Mouse (Mus musculus) urinary bladder, adult 18-20 months (tissue): ENCODE data around the gene Tmeff2.
A peak's percentile ranks its signal among the peaks of the same experiment; 100 is the strongest.
"Not testable (repeated sequence)": the region's sequence is repeated elsewhere in the genome, so short reads cannot be mapped to it uniquely, and the experiment has no call there.

Source experiments
- DNase-seq, 2 experiments: peaks; one replicate each; pipeline ENCODE4 v3.0.0; 2022; ENCODE audit warnings: low spot score in 2 of 2, mixed read lengths in 2 of 2

The Tmeff2 gene

DNA sequence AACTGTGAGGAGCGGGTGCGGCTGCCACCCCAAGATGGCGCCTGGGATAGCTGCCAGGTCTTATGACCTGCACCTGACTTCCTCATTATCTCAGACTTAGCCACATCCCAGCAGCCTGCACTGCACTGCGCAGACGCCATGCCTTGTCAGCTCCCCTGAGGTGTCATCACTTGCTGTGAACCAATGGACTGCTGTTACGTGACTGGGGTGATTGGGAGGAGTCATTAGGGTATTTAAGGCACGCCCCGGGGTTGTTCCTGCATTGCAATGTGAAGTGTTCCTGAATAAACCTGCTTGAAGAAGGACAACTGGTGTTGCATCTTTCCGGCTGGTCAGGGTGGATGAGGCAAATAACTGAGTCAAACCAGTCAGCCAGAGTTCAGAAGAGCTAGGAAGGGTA, at the start of gene Tmeff2:
Tmeff2 (plus strand) TSS at position 262 of the 400 bp plus-strand sequence.
- DNase-seq, result not testable (repeated sequence)

DNA sequence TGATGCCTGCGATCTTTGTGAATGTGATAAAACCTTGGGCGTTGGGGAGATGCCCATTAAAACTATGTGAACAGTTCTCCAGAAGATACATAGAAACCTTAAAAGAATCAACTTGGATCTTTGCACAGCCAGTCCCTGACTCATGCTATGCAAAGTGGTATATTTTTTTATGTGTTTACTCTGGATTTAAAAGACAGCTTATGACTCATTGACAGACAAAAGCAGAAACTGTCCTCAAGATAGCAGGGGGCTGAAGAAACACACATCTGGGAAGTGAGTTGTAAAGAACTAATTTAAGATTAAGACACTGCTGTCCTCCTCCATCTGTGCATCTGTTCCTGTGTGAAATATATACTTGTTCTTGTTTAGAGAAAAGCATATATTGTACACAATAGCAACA, 38.9 kb upstream of the Tmeff2 start:
- no peak for DNase-seq

DNA sequence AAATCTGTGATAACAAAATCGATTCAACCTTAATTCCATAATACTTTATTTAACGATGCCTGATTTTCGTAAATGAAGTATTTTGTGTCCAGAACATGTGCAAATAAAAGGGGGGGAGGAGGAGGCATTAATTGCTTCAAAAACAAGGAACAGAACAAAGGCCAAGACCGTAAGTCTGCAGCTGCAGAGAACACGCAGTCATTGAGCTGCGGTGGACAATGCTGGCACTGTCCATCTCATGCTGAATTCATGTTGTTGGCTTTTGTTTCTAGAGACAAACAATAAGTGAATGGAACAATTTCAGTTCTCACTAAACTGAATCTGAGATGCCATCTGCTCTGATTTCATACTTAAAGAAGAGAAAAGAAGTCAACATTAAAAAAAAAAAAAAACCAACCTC, 2.8 kb upstream of the Tmeff2 start:
- no peak for DNase-seq

DNA sequence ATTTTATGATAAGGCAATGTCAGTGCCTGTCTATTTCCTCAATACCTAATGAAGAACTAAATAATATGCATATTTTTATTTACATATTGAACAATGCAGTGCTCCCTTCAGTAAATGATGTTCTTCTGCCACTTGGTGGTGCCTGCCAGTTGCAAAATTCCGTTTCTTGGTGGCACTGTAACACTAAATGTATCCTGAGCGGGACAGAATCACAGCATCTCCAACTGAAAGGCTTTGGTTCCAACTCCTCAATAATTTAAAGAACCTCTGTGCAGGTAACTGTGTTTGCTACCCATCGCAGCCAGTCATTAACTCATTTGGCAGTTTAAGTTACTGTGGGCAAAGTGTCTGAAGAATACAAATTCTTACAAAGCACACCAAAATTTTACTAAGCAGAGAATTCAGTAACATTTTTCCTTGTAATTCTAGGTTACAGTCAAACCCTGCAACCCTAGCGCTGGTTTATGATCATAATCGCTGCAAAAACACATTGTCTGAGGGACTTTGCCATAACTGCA, 24.4 kb downstream of the Tmeff2 start:
- DNase-seq, result no peak

DNA sequence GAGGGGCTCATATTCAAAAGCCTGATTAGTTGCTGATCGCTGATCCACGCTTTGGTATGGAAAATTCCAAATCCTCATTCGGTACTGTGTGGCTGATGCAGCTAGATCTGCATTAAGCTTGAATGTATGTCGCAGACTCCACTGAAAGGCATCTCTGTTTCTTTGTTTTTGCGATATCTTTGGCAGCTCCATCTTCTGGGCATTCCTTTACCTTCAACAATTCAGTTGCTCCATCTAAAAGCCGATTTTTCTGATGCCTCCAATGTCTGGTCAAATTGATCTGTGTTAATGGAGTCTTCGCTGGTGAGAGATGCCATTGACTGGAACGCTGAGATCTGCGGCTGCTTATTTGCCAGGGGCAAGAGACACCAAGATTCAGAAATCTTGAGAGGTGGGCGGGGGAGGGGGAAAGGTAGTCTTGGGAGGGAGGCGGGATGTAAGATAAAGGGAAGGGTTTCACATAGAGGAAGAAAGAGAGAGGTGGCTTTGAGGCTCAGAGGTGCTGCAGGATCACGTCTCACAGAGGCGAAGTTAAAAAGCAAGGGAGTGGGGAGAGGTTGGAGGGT, 25.0 kb downstream of the Tmeff2 start:
- DNase-seq, result no peak

DNA sequence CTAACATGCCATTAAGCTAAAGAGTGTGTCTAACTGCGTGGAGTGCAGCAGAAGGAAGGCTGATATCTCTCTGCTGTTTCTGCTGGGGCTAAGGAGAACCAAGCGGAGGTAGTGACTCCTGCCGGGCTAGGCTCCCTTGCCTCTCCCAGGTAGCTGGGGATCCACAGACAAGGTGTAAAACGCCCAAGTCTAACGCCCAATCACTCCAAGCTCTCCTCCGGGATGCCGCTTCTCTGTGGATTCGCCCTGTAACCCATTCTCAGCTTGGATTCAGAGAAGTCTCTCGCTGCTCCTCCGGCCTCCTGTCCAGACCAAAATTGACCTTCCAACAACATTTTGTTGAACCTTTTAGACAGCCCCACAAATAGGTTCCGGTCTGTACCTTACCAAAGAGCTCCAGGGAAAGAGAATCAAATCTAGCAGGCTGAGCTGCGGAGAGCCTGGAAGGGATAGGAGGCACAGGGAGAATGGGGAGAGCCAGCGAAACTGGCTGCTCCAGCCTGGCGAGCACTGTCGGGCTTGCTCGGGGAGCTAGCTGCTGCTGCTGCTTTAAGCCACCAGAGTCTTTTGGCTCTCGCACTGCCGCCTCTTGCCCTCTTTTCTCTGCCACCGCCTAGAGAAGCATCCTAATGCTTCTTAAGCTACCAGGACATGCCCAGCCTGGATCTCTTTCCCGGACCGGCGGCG, 26.1 kb downstream of the Tmeff2 start:
- DNase-seq, result peak in 1 of 2 experiments; percentile 4

DNA sequence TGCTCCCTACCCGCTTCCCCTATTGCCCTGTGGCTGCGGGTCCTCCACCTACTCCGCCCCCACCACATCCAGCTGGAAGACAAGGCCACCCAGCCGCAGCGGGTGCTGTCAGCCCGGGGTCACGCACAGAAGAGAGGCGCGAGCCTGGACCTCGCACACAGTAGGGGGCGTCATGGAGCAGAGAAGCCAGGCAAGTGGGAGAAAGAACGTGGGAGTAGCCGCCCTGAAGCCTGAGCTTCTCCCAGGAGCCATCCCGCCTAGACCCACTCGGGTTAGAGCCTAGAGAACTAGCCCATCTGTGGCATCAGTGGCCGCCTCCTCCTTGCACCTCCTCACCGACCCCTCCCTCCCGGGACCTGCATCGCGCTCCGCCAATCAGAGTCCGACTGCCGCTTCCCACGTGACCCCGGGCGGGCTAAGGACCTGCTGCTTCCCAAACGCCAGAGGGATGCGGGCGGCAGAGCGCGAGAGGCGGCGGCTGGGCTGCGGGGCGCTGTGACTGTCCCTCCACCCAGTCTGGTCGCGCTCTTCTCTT, 26.7 kb downstream of the Tmeff2 start:
- DNase-seq, result peak; percentile 35 to 74

DNA sequence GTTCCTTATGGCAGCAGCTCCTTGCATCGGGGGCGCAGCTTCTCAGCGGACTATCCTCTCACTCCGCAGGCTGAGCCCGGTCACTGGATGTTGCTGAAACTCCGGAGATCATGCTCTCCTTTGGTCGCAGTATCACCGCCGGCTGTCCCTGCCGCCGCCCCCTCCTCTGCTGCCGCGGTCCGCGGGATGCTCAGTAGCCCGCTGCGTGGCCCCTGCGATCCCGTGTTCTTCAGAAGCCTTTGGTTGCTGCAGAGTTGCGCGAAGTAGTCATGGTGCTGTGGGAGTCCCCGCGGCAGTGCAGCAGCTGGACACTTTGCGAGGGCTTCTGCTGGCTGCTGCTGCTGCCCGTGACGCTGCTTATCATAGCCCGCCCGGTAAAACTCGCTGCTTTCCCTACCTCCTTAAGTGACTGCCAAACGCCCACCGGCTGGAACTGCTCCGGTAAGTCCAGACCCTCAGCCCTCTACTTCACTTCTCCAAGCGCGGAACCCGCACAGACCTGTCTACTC, 27.3 kb downstream of the Tmeff2 start:
- DNase-seq, result peak in 1 of 2 experiments; percentile 31

DNA sequence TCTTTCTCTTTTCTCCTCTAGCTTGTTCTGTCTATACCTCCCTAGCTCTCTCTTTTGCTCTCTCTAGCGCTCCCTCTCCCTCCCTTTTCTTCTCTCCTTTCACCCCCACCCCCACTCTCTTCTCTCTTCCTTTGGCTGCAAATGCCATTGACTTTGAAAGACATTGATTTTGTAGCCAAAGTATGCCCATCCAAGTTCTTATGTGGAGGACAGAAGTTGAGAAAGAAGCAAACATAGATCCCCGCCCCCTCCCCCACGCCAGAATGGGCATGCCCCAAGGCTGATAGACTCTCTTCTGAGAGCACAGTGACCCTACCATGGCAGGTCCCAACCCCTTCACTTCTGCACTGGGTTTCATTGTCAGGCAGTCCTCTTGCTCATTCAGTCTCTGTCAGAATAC, 28.3 kb downstream of the Tmeff2 start:
- DNase-seq, result no peak

DNA sequence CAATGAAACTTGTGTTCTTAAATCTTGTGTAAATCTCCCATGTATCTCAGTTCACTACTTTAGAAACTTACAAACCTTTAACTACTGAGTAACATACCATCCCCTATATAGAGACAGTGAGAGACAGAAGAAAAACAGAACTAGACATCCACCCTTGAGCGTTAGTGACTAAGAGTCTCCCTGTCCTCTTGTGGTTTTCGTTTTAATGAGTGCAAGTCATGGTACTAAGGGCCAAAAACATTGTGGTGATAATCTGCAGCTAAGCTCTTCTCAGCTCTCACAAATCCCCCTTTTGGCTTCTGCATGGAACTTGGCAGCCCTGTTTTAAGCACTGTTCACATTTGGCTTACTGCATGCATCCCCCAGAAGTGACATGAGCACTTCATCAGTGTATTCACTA, 34.6 kb downstream of the Tmeff2 start:
- no peak for DNase-seq

DNA sequence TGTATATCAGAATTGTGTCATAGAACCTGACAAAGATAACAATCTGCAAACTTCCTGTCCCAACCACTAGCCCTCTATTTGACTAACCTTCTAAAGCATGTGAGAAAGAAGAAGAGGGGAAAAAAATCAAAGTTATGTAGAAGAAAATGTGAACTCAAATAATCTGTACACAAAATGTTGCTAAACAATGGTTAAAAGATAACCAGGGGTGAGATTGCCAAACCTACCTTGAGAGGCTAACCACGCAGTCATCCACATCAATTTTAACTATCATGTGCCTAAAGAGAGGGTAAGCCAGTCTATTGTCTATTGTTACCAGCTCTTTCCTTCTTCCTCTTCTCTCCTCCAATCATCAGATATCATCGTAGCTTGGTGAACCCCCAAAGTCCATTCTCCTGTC, 35.0 kb downstream of the Tmeff2 start:
- no peak for DNase-seq

DNA sequence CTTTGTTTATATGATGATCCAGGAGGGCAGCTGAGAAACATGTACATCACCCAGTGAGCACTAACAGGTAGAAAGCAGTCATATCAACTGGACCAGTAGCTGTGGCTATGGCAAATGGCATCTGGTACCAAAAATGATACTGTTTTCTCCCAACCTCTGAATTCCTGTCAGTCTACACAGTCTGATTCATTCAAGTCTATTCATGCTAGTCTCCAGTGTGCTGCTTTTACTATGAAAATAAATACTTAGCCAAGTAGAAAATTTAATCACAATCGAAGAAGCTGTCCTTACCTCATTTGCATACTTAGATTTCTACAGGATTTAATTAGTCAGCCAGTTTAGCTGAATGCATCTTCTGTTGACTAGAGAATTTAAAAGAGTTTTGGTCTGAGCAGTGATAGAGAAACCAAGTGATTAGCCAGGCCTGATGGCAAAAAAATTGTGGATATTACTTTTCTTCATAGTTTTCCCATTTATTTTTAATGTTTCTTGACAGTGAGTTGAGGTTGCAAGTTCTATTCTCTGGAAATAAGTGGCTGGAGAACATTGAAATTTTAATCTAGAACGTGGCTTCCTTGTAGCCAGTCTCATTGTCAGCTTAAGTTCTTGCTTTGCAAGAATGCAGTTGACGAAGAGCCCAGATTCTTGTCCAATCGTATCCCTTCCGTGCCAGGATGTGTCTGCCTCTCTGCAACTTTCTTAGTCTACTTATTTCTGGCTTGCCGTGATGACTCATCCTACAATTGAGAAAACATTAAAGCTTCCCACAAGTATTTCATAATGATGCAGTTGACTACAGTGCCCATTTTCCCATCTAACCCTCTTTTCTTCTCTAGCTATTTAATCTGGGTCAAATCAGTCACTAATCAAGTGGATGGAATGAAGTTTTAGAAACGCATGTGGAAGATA, 39.9 kb downstream of the Tmeff2 start:
- peak in 1 of 2 experiments; percentile 10 for DNase-seq

DNA sequence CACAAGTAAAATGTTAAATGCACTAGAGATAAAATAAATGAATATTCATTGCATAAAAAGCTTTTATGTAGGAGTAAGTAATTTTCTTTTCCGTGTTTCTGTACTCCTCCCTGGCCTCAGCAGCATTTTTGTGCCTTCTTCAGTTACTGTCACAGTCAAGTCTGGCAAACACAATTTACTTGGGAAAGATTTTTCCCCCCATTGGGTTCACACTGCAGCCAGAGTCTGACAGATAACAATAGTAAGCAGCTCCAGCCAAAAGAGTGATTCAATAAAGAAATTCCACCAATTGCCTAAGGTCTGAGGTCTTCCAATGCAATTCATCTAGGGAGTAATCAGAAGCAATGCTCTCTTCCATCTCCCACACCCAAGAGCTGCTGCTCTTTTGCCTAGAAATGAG, 48.1 kb downstream of the Tmeff2 start:
- no peak for DNase-seq

DNA sequence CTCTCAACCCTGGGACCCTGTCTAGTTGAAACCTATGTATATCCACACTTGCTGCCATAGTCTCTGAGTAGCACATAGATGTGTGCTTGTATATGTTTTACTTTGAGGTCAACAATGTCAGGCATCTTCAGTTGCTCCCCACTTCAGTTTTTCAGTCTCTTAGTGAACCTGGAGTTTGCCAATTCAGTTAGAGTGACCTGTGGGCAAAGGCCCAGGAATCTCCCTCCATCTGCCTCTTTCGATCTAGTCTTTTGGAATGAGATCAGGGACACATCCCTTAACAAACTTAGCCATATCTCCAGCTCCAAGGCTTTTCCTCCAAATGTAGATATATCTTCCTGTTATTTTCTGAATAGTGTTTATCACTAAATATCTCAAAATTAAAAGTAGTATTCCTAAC, 58.4 kb downstream of the Tmeff2 start:
- DNase-seq, result no peak

DNA sequence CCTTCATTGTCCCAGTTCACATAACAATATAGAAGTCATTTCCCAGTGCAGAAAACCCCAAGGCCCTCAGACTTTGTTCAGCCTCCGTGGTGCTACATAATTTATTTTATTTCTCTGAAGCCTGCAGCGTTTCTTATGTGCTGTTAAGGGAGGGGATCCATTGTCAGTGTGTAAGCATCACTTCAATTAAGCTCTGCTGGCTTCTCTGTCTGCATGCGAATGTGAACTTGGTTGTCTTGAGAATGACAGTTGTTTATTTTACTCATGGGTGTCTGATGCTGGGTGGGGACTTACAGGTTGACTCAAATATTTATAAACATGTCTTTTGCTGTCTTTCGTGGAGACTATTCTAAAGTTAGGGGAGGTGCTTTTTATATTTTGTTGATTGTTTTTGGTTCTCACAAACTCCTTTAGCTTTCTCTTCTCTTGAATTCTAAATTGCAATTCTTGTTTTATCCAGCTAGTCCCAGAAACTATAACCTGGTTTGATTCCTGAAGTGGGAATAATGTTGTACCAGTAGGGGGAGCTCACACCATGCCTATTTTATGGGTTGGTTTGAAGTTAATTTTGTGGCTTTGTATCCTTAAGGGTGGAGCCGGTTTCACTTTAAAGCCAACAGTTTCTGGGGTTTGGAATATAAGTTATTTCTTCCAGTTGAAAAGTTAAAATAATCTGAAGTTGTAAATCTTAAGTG, 61.7 kb downstream of the Tmeff2 start:
- peak; percentile 16 to 39 for DNase-seq

DNA sequence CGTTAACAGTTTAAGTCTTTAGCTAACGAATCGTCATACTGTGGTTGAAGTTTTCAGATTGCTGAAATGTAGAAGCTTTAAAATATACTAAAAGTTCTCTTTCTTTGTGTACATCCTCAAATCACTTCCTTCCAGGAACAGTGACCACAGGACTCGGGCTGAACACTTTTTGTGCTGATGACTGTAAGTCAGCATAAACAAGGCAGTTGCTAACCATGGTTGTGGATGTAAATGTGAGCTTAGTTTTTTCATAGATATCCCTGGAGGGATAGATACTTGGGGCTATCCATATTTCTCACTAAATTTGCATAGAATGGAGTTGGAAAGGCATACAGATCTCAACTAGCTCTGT, 62.2 kb downstream of the Tmeff2 start:
- DNase-seq, result no peak

DNA sequence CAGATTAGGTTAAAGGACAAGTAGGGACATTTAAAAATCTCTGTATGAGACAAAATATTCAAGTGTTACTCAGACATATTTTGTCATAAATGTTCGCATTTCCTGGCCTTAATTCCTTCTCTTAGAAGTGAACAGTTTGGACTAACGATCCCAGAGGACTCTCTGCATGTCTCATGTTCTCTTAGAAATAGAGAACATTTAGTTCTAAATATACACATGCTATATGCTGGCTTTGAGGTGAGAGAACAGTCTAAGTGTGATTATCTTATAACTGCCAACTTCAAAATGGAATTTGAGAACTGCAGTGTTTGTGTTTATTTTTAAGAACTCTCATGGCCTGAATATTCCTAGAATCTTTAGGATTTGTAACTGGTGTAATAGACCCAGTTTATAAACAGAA, 69.2 kb downstream of the Tmeff2 start:
- no peak for DNase-seq

DNA sequence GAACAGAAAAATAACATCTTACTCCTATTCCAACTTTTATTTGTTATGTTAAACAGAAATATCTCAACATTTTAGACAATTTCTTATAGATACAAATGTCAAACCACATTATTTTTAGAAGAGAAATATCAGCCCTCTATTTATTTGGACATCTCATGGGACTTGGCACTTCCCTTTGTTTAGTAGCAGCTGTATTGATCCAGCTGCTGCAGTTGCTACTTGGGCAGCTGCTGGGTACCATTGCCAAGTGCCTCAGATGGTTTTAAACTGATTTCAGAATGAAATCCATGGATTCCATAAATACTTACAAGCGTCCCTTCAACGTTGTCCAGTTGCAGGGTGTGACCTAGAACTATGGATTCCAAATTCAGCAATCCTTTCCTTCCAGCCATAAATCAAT, 70.4 kb downstream of the Tmeff2 start:
- no peak for DNase-seq

DNA sequence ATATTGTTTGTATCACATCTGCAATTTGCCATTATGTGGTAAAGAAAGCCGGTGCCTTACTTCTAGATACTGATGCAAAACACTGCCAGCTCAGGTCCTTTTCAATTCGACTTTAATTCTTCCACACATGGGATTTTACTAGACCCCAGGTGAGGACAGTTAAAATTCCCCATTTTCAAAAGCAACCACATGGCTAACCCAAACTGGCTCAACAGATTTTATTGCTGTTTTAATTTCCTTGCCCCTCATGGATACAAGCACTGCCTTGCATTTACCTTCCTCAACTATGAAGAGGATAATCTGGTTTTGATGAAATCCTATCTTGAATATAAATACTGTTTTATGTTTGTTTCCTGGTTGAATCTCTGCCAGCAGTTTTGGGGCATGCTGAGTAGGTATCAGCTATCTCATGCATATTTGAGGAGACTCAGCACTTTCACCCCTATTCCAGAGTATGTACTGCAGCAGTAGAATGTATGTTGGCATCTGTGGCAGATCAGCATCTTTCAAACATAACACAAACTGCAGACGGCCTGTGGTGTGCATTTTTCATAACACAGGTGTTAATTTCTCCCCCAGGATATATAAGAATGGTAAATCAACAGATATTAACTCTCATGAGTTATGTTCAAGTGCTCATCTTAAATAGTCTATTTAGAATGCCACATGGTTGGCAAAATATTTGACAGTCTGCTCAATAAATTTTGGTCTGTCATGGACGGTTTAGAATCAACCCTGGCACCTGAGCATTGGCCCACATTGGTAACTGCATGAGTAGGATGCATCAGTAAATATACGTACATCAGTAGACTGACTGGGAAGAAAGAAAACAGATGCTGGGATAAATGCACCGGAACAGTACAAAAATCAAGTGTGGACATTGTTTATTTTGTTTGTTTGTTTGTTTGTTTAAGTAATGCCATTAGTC, 72.3 kb downstream of the Tmeff2 start:
- DNase-seq, result no peak

DNA sequence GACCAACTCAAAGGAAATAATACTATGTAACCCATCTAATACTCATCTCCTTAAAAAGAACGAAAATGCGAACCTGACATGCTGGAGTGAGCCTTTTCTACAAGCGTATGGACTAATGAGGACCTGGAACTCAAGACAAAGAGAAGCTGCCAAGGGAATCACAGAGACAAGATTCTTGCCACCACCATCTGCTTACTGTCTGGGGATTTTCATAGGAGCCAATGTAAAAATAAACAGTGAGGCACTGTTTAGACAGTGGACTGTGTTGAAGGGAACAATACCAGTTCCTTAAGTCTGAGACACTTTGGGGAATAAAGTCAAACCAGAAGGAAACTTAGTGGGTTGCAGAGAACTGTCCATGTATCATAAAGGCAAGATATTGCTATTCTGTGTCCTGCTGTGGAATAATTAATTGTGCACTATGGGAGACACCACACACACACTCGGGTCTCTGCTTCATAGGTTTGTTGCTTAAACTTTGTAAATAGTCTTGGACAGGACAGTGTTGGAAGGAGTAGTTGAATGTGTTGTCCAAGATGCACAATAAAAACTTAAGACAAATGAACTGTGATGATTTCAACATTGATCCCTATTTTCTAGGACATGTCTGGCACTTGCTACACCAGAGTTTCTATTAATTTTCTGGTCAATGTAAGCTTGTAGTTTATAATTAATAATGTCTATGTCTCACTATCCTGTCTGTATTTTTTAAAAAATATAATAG, 79.1 kb downstream of the Tmeff2 start:
- no peak for DNase-seq
